In genomic region chr12:110189329-110189642, GRCm38 (mm10) we compare ENCODE assay signal across 10 mouse cellular contexts.
DNase-seq lines count a peak whose midpoint lies in the region; ATAC-seq and TF ChIP-seq lines count a peak whose summit lies in the region.
"Had no signal": no experiment of that assay in that cellular context is flagged by ENCODE, and none has a peak within 500 bp of the region (broad histone marks: within the 10 kb centered on the region; RNA-seq: fewer than 3 reads in every experiment).

No protein-coding gene starts in this region.

- no peaks in the 10 kb centered on the region for H3K4me1 ChIP-seq in kidney, adult 2 months (ENCODE audit: control insufficient read depth, insufficient read depth, low read length)
- H3K4me1 ChIP-seq in embryonic facial prominence, embryonic 15.5 days = peaks cover 24% of the 10 kb centered on the region
- H3K4me1 ChIP-seq in intestine, postnatal 0 days (replicated peaks; ENCODE audit: control insufficient read depth, insufficient read depth, low read length) = no peaks in the 10 kb centered on the region
- H3K4me1 ChIP-seq in neural tube, embryonic 13.5 days (replicated peaks) = peaks cover 25% of the 10 kb centered on the region

- no peak overlapping the region for H3K9ac ChIP-seq in embryonic facial prominence, embryonic 15.5 days
- H3K9ac ChIP-seq in intestine, postnatal 0 days (ENCODE audit: low read depth, low read length) = no peak overlapping the region
- H3K9ac ChIP-seq in neural tube, embryonic 13.5 days = peak overlapping the region; percentile 55; the same call in 1 of the 2 replicates

- H3K27me3 ChIP-seq in kidney, adult 2 months (replicated peaks; ENCODE audit: control insufficient read depth, insufficient read depth, low read length) = peaks cover 3% of the 10 kb centered on the region
- H3K27me3 ChIP-seq in embryonic facial prominence, embryonic 15.5 days = peaks cover 69% of the 10 kb centered on the region
- H3K27me3 ChIP-seq in intestine, postnatal 0 days (replicated peaks; ENCODE audit: control insufficient read depth, insufficient read depth, low read length) = peaks cover 45% of the 10 kb centered on the region
- H3K27me3 ChIP-seq in neural tube, embryonic 13.5 days = peaks cover 71% of the 10 kb centered on the region
- H3K27me3 ChIP-seq: CH12.LX had no signal

- no peak overlapping the region for H3K27ac ChIP-seq in kidney, adult 2 months (ENCODE audit: insufficient read depth, low read depth, low read length)
- no peak overlapping the region for H3K27ac ChIP-seq in embryonic facial prominence, embryonic 15.5 days (replicated peaks)
- no peak overlapping the region for H3K27ac ChIP-seq in intestine, postnatal 0 days (ENCODE audit: low read depth, low read length)
- 0 out of 2 replicates have a peak overlapping the region, but pooled peaks have one; percentile 28 for H3K27ac ChIP-seq in neural tube, embryonic 13.5 days (replicated peaks)

- H3K9me3 ChIP-seq in embryonic facial prominence, embryonic 15.5 days (replicated peaks) = no peaks in the 10 kb centered on the region
- no peaks in the 10 kb centered on the region for H3K9me3 ChIP-seq in intestine, postnatal 0 days (ENCODE audit: control insufficient read depth)
- H3K9me3 ChIP-seq in neural tube, embryonic 13.5 days = no peaks in the 10 kb centered on the region

- H3K36me3 ChIP-seq in kidney, adult 2 months (ENCODE audit: control insufficient read depth, insufficient read depth, low read length) = no peaks in the 10 kb centered on the region
- H3K36me3 ChIP-seq in embryonic facial prominence, embryonic 15.5 days = no peaks in the 10 kb centered on the region
- H3K36me3 ChIP-seq in intestine, postnatal 0 days (ENCODE audit: control insufficient read depth, insufficient read depth) = no peaks in the 10 kb centered on the region
- H3K36me3 ChIP-seq in neural tube, embryonic 13.5 days = no peaks in the 10 kb centered on the region

- TF ChIP-seq CTCF in kidney, adult 2 months (conservative IDR thresholded peaks at IDR 0.05; ENCODE audit: insufficient read depth, insufficient read length, low read depth, low read length) = no peak
- no peak for TF ChIP-seq CTCF in intestine, postnatal 0 days (IDR thresholded peaks at IDR 0.05; ENCODE audit: low read depth)

- WGBS in kidney, adult 2 months = 6% methylated on average over 19 of the region's 19 CpGs
- WGBS in embryonic facial prominence, embryonic 15.5 days = 1% methylated on average over 19 of the region's 19 CpGs
- 13% methylated on average over 19 of the region's 19 CpGs for WGBS in intestine, postnatal 0 days
- 1% methylated on average over 19 of the region's 19 CpGs for WGBS in neural tube, embryonic 13.5 days

- no peak for TF ChIP-seq POLR2A in kidney, adult 2 months (IDR thresholded peaks at IDR 0.05; ENCODE audit: low read depth, low read length)

- peak overlapping the region; percentile 39 for H3K4me2 ChIP-seq in embryonic facial prominence, embryonic 15.5 days (replicated peaks)
- H3K4me2 ChIP-seq in intestine, postnatal 0 days (replicated peaks; ENCODE audit: low read depth) = peak overlapping the region; percentile 32
- peak overlapping the region; percentile 53 for H3K4me2 ChIP-seq in neural tube, embryonic 13.5 days

- peak; percentile 9 for DNase-seq in kidney, adult 2 months
- DNase-seq in kidney, postnatal 14 days = no peak
- no peak for DNase-seq in layer of hippocampus, adult 9-11 months
- no peak for DNase-seq in adrenal gland, postnatal 36 days
- DNase-seq: adrenal gland, postnatal 10 days had no signal

- no peak for ATAC-seq in embryonic facial prominence, embryonic 15.5 days (ENCODE audit: insufficient number of reproducible peaks, low FRiP score, low TSS enrichment, low read depth)
- ATAC-seq in intestine, postnatal 0 days = no peak
- no peak for ATAC-seq in neural tube, embryonic 13.5 days (ENCODE audit: low read depth)
- no peak for ATAC-seq in megakaryocyte progenitor cell, adult 5-6 weeks (replicated peaks; ENCODE audit: poor library complexity)

- H3K4me3 ChIP-seq in kidney, adult 2 months (ENCODE audit: insufficient read depth, low read depth, low read length) = no peak overlapping the region
- H3K4me3 ChIP-seq in embryonic facial prominence, embryonic 15.5 days (replicated peaks) = peak overlapping the region; percentile 21; the same call in 1 of the 2 replicates
- peak overlapping the region; percentile 24 for H3K4me3 ChIP-seq in intestine, postnatal 0 days (ENCODE audit: low read depth, low read length)
- H3K4me3 ChIP-seq in neural tube, embryonic 13.5 days = peak overlapping the region; percentile 29
